Mouse (Mus musculus): ENCODE measurements around the gene Cklf. TPM values are rescaled to one million over a fixed set of nuclear protein-coding genes. Genes with fewer than 3 reads are reported as not detected.
A peak's percentile ranks its signal among the peaks of the same experiment; 100 is the strongest.
"Not testable (repeated sequence)": the region's sequence is repeated elsewhere in the genome, so short reads cannot be mapped to it uniquely, and the experiment has no call there.

Gene Cklf
- polyA plus RNA-seq, 1 experiment from 2014 or later, result 34.4 TPM

GRCm38 (mm10) chr8:104239418-104239861 is 11.2 kb upstream of the Cklf start:
- 89% methylated on average over 10 of the region's 10 CpGs for WGBS
- Histone ChIP-seq H3K4me3 (replicated peaks) (no peak overlapping the region), H3K4me2 (replicated peaks) (no peak overlapping the region), H3K9me3 (no peaks in the 10 kb centered on the region), H3K9ac (replicated peaks) (no peak overlapping the region), H3K27ac (no peak overlapping the region), H3K27me3 (no peaks in the 10 kb centered on the region), H3K36me3 (peaks cover 99% of the 10 kb centered on the region), H3K4me1 (replicated peaks) (no peaks in the 10 kb centered on the region)
- ATAC-seq, result no peak

- Histone ChIP-seq H3K4me1 (replicated peaks) (peaks cover 7% of the 10 kb centered on the region), H3K9ac (replicated peaks) (no peak overlapping the region), H3K4me2 (replicated peaks) (no peak overlapping the region), H3K27me3 (no peaks in the 10 kb centered on the region), H3K36me3 (peaks cover 89% of the 10 kb centered on the region), H3K4me3 (replicated peaks) (no peak overlapping the region), H3K9me3 (no peaks in the 10 kb centered on the region), H3K27ac (no peak overlapping the region)
- 80% methylated on average over 12 of the region's 12 CpGs for WGBS
- ATAC-seq, result no peak
Observed at GRCm38 (mm10) chr8:104242038-104242644, 8.5 kb upstream of the Cklf start.

GRCm38 (mm10) chr8:104246621-104247020 is 4.0 kb upstream of the Cklf start:
- H3K4me1 ChIP-seq (replicated peaks), result peaks cover 25% of the 10 kb centered on the region
- WGBS, result 92% methylated on average over 4 of the region's 4 CpGs
- H3K4me3 ChIP-seq (replicated peaks), result no peak overlapping the region
- no peak overlapping the region for H3K27ac ChIP-seq
- no peaks in the 10 kb centered on the region for H3K27me3 ChIP-seq
- H3K9me3 ChIP-seq, result no peaks in the 10 kb centered on the region
- H3K36me3 ChIP-seq, result peaks cover 44% of the 10 kb centered on the region
- H3K4me2 ChIP-seq (replicated peaks), result no peak overlapping the region
- H3K9ac ChIP-seq (replicated peaks), result no peak overlapping the region
- no peak for ATAC-seq

GRCm38 (mm10) chr8:104247054-104247907 is 3.4 kb upstream of the Cklf start:
- Histone ChIP-seq H3K9me3 (no peaks in the 10 kb centered on the region), H3K4me3 (replicated peaks) (peak overlapping the region; percentile 94), H3K27ac (no peak overlapping the region), H3K9ac (replicated peaks) (peak overlapping the region; percentile 94), H3K4me2 (replicated peaks) (peak overlapping the region; percentile 90), H3K27me3 (no peaks in the 10 kb centered on the region), H3K4me1 (replicated peaks) (peaks cover 26% of the 10 kb centered on the region), H3K36me3 (peaks cover 38% of the 10 kb centered on the region)
- ATAC-seq, result no peak
- 74% methylated on average over 22 of the region's 22 CpGs for WGBS

DNA sequence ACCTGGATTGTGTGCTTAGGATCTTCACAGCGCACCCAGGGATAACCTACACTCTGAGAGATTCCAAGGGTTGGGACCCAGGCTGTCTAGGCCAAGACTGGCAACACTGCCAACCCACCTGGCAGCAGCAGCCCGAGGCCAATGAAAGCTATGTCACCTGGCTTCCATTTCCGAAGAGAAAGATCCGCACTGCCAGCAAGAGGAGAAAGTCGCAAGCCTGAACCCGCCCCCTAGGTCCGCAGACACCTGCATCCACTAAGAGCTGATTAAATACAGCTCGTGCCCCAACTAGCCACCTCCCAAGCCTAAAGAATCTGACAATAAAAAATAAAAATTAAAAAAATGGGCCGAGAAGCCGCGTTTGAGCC is 2.8 kb upstream of the Cklf start:
- peak; percentile 10; the same call in 1 of the 2 replicates for ATAC-seq
- Histone ChIP-seq H3K36me3 (peaks cover 32% of the 10 kb centered on the region), H3K4me1 (replicated peaks) (peaks cover 26% of the 10 kb centered on the region), H3K4me3 (replicated peaks) (peak overlapping the region; percentile 94), H3K4me2 (replicated peaks) (peak overlapping the region; percentile 90), H3K9ac (replicated peaks) (peak overlapping the region; percentile 94), H3K27ac (no peak overlapping the region; the same call in 1 of the 2 replicates), H3K9me3 (no peaks in the 10 kb centered on the region), H3K27me3 (no peaks in the 10 kb centered on the region)
- WGBS, result 4% methylated on average over 11 of the region's 11 CpGs

- Histone ChIP-seq H3K27me3 (no peaks in the 10 kb centered on the region), H3K9ac (replicated peaks) (peak within 1 kb of the TSS; percentile 94), H3K4me1 (replicated peaks) (peaks cover 26% of the 10 kb centered on the region), H3K36me3 (peaks cover 28% of the 10 kb centered on the region), H3K9me3 (no peaks in the 10 kb centered on the region), H3K4me3 (replicated peaks) (peak within 1 kb of the TSS; percentile 94), H3K4me2 (replicated peaks) (peak within 1 kb of the TSS; percentile 90), H3K27ac (peak within 1 kb of the TSS; percentile 44)
- peak; percentile 94 for ATAC-seq
- 0% methylated on average over 27 of the region's 28 CpGs for WGBS
Observed at GRCm38 (mm10) chr8:104248276-104248675, 2.4 kb upstream of the Cklf start, which contains the start of gene Tk2. TSS of gene Tk2 (minus strand) at chr8:104248558.

DNA sequence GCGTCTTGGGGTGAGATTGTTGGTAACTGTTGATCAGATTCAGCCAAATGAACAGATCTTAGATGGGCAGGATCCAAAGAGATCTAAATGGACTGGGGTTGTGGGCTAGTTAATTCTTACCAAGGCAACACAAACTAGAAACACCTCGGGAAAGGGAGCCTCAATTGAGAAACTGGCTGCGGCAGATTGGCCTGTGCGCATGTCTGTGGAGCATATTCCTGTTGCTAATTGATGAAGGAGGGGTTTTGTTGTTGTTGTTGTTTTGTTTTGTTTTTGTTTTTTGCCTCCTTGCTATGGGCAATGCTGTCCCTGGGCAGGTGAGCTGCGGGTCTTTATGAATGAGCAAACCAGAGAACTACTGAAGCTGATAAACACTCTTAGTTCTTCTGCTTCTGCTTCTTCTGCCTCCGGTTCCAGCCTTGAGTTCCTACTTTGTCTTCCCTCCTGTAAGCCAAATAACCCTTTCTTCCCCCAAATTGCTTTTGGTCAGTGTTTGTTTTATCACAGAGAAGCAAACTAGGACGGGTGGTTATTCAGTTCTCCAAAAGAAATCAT is 1.1 kb upstream of the Cklf start:
- no peaks in the 10 kb centered on the region for H3K27me3 ChIP-seq
- ATAC-seq, result no peak
- WGBS, result 82% methylated on average over 7 of the region's 7 CpGs

DNA sequence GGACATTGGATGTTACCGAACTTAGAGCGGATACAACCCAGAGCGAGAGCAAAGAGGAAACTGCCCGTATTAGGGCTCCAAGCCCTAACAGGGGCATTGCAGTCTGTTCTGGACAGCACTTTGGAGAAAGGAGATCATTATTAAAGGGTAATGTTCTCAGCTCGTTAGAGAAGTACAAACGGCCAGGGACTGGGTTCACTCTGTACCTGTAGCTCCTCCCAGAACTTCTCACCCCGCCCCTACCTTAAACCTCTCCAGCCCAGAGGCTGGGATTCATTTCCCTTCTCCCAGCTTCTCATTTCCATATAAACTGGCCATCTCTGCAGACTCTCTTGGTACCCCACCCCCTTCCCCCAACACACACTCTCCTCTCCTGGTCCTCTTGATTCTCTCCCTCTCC is 800 bp downstream of the Cklf start:
- under 1% methylated on average over 7 of the region's 7 CpGs for WGBS
- H3K4me3 ChIP-seq (replicated peaks), result peak overlapping the region; percentile 69
- no peaks in the 10 kb centered on the region for H3K36me3 ChIP-seq
- H3K4me2 ChIP-seq (replicated peaks), result peak overlapping the region; percentile 74
- no peaks in the 10 kb centered on the region for H3K9me3 ChIP-seq
- H3K27ac ChIP-seq, result no peak overlapping the region
- peaks cover 26% of the 10 kb centered on the region for H3K4me1 ChIP-seq (replicated peaks)
- peak overlapping the region; percentile 69 for H3K9ac ChIP-seq (replicated peaks)
- no peaks in the 10 kb centered on the region for H3K27me3 ChIP-seq
- ATAC-seq, result peak; percentile 9; the same call in 1 of the 2 replicates

More for the DNA sequence above, 1.1 kb upstream of the Cklf start:
- peaks cover 16% of the 10 kb centered on the region for H3K36me3 ChIP-seq
- H3K4me2 ChIP-seq (replicated peaks), result no peak overlapping the region
- no peak overlapping the region for H3K4me3 ChIP-seq (replicated peaks)
- no peaks in the 10 kb centered on the region for H3K9me3 ChIP-seq
- H3K4me1 ChIP-seq (replicated peaks), result peaks cover 26% of the 10 kb centered on the region
- H3K27ac ChIP-seq, result no peak overlapping the region
- no peak overlapping the region for H3K9ac ChIP-seq (replicated peaks)

GRCm38 (mm10) chr8:104253016-104253415 is 2.4 kb downstream of the Cklf start:
- H3K4me1 ChIP-seq (replicated peaks), result peaks cover 11% of the 10 kb centered on the region; the same call in 1 of the 2 replicates
- WGBS, result 88% methylated on average over 3 of the region's 3 CpGs
- no peak overlapping the region for H3K4me2 ChIP-seq (replicated peaks)
- H3K27ac ChIP-seq, result no peak overlapping the region
- H3K36me3 ChIP-seq, result peaks cover 7% of the 10 kb centered on the region
- ATAC-seq, result no peak
- H3K27me3 ChIP-seq, result no peaks in the 10 kb centered on the region
- H3K9ac ChIP-seq (replicated peaks), result no peak overlapping the region
- H3K4me3 ChIP-seq (replicated peaks), result no peak overlapping the region
- peaks cover 2% of the 10 kb centered on the region; the same call in 1 of the 2 replicates for H3K9me3 ChIP-seq

GRCm38 (mm10) chr8:104261802-104262201 is 11.1 kb downstream of the Cklf start:
- H3K27me3 ChIP-seq; H3K9me3 ChIP-seq; ATAC-seq; H3K27ac ChIP-seq; H3K4me1 ChIP-seq (replicated peaks); H3K9ac ChIP-seq (replicated peaks); H3K4me2 ChIP-seq (replicated peaks); H3K4me3 ChIP-seq (replicated peaks): not testable (repeated sequence)
- 94% methylated on average over 5 of the region's 5 CpGs for WGBS
- H3K36me3 ChIP-seq, result peaks cover 53% of the 10 kb centered on the region

DNA sequence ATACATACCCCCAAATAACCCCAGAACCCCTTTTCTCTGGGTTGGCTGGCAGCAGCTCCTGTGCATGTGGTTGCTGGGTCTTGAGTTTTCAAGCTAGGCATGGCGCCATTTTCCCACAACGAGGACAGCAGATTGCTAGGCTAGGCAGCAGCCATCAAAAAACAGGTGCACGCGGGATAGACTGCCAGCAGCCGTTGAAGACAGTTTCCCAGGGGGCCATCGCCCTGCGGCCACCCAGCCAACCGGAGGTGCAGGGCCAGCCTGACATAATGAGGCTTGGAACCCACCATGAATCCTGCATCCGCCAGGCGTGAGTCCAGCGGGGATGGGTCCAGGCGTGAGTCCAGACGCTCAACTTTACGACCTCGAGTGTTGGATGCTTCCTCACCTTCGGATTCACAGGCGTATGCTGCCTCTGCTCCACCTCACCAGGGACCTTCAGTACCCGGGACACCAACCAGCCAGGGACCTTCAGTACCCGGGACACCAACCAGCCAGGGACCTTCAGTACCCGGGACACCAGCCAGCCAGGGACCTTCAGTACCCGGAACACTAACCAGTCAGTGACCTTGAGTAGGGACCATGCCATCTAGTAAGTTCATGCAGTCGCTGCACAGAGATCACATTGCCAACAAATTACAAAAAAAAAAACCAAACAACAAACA is 13.7 kb downstream of the Cklf start:
- not testable (repeated sequence) for H3K9me3 ChIP-seq; ATAC-seq; H3K4me2 ChIP-seq (replicated peaks); H3K4me3 ChIP-seq (replicated peaks); H3K4me1 ChIP-seq (replicated peaks); H3K27ac ChIP-seq; H3K9ac ChIP-seq (replicated peaks); H3K27me3 ChIP-seq
- WGBS, result 97% methylated on average over 22 of the region's 22 CpGs
- H3K36me3 ChIP-seq, result peaks cover 33% of the 10 kb centered on the region

- Histone ChIP-seq H3K4me2 (replicated peaks) (no peak overlapping the region), H3K36me3 (peaks cover 15% of the 10 kb centered on the region), H3K27ac (no peak overlapping the region), H3K4me1 (replicated peaks) (no peaks in the 10 kb centered on the region), H3K9ac (replicated peaks) (no peak overlapping the region), H3K4me3 (replicated peaks) (no peak overlapping the region), H3K9me3 (no peaks in the 10 kb centered on the region), H3K27me3 (no peaks in the 10 kb centered on the region)
- ATAC-seq, result no peak
Observed at GRCm38 (mm10) chr8:104268368-104268767, 17.7 kb downstream of the Cklf start.

All from midbrain, embryonic 13.5 days (tissue).